Comparison of ENCODE assay signal across 11 mouse cellular contexts in genomic region chr13:119599498-119599897, GRCm38 (mm10). TPM values are rescaled to one million over a fixed set of nuclear protein-coding genes. Genes with fewer than 3 reads are reported as not detected.
"Had no signal": no experiment of that assay in that cellular context is flagged by ENCODE, and none has a peak within 500 bp of the region (broad histone marks: within the 10 kb centered on the region; RNA-seq: fewer than 3 reads in every experiment).

No protein-coding gene starts in this region.

RNA-seq across cellular contexts. Expression of gene Ccl28, which starts 24.1 kb away (rescaled TPM):
- total RNA-seq: heart, adult 2 months; heart, postnatal 14 days; heart, postnatal 36 days had no signal
- polyA plus RNA-seq: heart, adult 2 months; heart, embryonic 11.5 days; heart, embryonic 13.5 days; heart, embryonic 15.5 days; hindbrain, embryonic 11.5 days; intestine, embryonic 14.5 days; limb, embryonic 15.5 days; liver, adult 2 months; liver, embryonic 12.5 days had no signal
